Mouse (Mus musculus) left cerebral cortex, postnatal 25 days (tissue): Measurements from ENCODE around the gene Sspo. TPM values are rescaled to one million over a fixed set of nuclear protein-coding genes. Genes with fewer than 3 reads are reported as not detected.
"Not testable (repeated sequence)": the region's sequence is repeated elsewhere in the genome, so short reads cannot be mapped to it uniquely, and the experiment has no call there.

Source experiments
- DNase-seq, 2 experiments: peaks; one replicate each; pipeline ENCODE4 v3.0.0; 2022; ENCODE audit warnings: low spot score in 2 of 2, mixed read lengths in 1 of 2
- intact Hi-C: fragments of 180-260 bp; cut with DNase I; formaldehyde crosslinking; loops from one replicate; pipeline ENCODE4 v1.15.1; 2025
- total RNA-seq, 2 experiments: library from RNA; stranded (reverse); gene quantifications; 2 replicates each; pipeline ENCODE4 v1.2.3; 2021

Sspo gene
- total RNA-seq, 2 experiments from 2014 or later, result 0.80 to 1.2 TPM

DNA sequence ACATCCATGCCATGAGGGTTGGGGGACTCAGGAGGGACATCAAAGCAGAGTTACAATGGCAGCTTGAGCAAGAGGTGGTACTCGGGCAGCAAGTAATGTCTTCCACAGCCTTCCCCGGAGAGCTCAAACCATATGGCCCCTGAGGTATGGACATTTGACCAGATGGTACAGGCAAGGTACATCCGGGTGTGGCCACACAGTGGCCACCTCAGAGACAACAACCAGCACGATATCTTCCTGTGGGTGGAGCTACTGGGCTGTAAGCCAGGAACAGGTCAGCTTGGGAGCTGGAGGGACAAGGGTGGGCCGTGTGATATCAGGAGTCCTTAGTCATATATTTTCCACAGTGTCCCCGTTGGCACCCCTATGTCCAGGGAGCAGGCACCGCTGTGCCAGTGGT is 19.5 kb downstream of the Sspo start:
- intact Hi-C loops, result no loop called here
- no peak for DNase-seq

DNA sequence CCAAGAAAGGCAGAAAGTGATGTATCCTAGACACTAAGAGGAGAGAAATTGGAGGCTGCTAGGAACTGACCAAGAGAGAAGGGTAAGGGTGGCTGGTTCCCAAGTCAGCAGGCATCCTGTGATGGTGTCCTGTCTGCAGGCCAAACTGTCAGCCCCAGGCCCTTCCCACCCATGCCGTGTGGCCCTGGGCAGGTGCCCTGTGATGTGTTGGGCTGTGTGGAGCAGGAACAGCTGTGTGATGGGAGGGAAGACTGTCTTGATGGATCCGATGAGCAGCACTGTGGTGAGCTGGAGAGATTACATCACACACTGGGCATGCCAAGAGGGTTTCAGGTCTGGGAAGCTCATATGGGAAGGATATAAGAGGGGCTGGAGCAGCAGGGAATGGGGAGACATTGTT is 22.7 kb downstream of the Sspo start:
- intact Hi-C loops, result no loop called here
- DNase-seq, result no peak

- intact Hi-C loops, result no loop called here
- DNase-seq, result no peak
Observed at GRCm38 (mm10) chr6:48478446-48478845, 30.4 kb downstream of the Sspo start.

- no peak for DNase-seq
- intact Hi-C loops, result no loop called here
Observed at GRCm38 (mm10) chr6:48482501-48482900, 34.5 kb downstream of the Sspo start.

DNA sequence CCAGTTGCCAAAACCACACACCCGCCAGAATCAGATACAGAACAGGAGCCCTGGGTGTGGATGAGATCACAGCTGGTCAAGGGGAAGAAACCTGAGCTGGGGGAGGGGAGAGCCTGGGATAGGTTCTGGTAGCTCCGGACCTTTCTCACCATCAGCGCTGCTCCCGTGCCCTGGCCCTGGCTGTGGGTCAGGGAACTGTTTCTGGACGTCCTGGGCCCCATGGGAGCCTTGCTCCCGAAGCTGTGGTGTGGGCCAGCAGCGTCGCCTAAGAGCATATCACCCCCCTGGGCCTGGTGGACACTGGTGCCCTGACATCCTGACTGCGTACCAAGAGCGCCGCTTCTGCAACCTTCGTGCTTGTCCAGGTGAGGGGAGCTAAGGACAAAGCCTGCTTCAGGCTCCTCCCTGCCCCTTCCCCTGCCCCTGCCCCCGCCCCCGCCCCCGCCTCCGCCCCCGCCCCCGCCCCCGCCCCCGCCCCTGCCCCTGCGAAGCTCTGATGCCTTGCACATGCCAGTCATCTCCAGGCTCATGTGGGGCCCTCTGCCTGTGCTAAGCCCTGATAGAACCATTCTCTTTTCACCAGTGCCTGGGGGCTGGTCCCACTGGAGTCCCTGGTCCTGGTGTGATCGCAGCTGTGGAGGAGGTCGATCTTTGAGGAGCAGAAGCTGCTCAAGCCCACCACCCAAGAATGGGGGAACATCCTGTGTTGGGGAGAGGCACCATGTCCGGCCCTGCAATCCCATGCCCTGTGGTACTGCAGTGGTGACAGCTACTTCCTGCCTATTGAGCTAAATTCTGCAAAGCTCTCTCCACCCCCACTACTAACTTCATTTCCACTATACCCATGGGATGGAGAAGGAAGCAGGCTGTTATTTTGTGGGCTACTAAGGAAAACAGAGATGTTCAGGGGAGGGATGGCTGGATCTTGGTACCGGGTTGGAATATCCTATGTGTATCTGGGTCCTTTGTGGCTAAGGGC is 40.0 kb downstream of the Sspo start:
- intact Hi-C loops, result no loop called here
- no peak for DNase-seq

- DNase-seq, result no peak
- intact Hi-C loops, result no loop called here
Observed at GRCm38 (mm10) chr6:48489741-48490140, 41.7 kb downstream of the Sspo start.

DNA sequence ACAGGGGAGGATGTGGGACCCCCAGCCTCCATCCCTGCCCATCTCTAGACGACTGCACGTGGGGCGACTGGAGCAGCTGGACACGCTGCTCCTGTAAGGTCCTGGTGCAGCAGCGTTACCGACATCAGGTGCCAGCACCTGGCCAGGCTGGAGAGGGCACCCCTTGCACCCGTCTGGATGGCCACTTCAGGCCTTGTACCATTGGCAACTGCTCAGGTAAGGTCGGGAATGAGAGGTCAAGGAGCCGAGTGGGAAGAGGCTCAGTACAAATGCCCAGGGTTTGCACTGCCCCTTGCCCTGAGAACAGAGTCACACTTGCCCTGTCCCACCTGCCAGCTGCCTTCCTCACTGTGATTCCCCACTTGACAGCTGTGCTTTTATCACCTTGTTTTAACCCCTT is 43.3 kb downstream of the Sspo start:
- intact Hi-C loops, result no loop called here
- no peak for DNase-seq

GRCm38 (mm10) chr6:48493136-48493730 is 45.2 kb downstream of the Sspo start:
- no peak for DNase-seq
- intact Hi-C loops, result no loop called here

DNA sequence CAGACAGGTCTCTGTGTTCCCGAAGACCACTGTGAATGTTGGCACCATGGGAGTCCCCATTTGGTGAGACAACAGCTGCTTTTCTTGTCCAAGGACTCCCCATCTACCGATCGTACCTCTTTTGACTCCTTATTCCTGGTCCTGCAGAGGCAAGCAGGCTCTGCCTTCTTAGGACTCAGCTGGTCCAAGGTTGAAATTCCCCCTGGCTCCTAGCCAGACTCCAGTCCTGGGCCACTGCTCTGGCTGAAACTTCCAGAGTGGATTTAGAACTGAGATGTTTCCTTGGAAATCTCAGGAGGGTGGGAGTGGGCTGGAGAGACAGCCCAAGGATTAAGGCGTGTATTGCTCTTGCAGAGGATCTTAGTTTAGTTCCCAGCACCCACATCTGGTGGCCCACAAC is 49.5 kb downstream of the Sspo start:
- DNase-seq, result no peak

GRCm38 (mm10) chr6:48503847-48504240 is 55.8 kb downstream of the Sspo start:
- DNase-seq, result no peak
- intact Hi-C loops, result loop anchor here (2.0 to 10.0 kb wide), 2 partner anchors 59 to 329 kb away; partner anchors contain the start of gene Zfp467

More for the DNA sequence above, 49.5 kb downstream of the Sspo start:
- intact Hi-C loops, result no loop called here

GRCm38 (mm10) chr6:48504241-48504854 is 56.3 kb downstream of the Sspo start:
- intact Hi-C loops, result loop anchor here (2.0 to 10.0 kb wide), 2 partner anchors 60 to 330 kb away; partner anchors contain the start of gene Zfp467
- DNase-seq, result peak; percentile 80 to 90

DNA sequence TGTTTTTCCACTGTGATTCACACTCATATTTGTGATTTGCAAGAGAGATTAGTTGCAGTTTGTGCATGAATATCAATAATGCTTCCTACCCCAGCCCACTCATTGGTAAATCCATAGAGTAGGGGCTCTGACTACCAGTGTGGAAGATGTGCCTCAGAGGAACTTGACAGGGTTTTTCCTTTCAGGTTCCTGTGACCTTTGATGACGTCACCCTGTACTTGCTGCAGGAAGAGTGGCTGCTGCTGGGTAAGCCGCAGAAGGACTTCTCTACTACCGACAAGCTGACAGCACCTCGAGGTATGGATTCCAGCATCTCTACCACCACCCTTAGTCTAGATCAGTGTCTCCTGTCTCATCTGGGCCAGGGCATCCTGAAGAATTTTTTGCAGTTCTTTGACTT is 60.1 kb downstream of the Sspo start:
- DNase-seq, result no peak
- intact Hi-C loops, result loop anchor here (5.0 to 10.0 kb wide), 2 partner anchors 111 to 333 kb away; partner anchors contain the start of gene Krba1

GRCm38 (mm10) chr6:48510426-48510825 is 62.4 kb downstream of the Sspo start:
- DNase-seq, result no peak
- intact Hi-C loops, result no loop called here

DNA sequence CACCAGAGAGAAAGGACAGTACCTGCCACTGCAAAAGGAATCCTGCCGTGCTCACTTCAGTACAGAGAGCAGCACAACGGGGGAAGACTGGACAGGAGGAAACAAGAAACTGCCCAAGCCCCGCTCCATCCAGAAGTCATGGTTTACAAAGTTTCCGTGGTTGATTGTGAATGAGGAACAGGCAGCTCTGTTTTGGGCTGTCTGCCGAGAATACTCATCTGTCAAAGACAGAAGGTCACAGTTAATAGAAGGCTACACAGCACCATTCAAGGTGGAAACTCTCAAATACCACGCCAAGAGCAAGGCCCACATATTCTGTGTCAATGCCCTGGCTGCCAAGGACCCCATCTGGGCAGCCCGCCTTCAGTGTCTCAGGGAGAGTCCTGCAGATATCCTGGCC is 63.8 kb downstream of the Sspo start:
- no peak for DNase-seq
- intact Hi-C loops, result no loop called here

- intact Hi-C loops, result not testable (repeated sequence)
Observed at GRCm38 (mm10) chr6:48524882-48525281, 76.9 kb downstream of the Sspo start.

DNA sequence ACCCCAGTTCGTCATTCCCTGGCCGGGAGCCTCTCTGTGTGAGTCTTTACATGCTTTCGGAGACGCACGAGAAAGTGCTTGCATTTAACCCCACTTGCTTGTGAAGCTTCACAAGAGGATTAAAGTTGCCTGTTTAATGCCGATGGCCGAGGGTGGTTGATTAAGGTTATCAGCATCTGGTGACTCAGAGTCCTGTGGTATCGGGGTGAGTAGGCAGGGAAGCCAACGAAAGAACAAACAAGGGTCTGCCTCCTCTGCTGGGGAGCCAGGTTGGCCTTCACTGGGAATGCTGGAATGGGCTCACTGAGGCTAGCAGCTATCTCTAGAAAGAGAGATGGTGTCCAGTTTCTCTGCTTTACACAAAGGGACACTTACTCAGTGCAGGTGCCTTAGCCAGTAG is 79.9 kb downstream of the Sspo start:
- intact Hi-C loops, result no loop called here
- no peak for DNase-seq

More at GRCm38 (mm10) chr6:48524882-48525281, 76.9 kb downstream of the Sspo start:
- not testable (repeated sequence) for DNase-seq

- DNase-seq, result no peak
- intact Hi-C loops, result no loop called here
Observed at GRCm38 (mm10) chr6:48529261-48529660, 81.2 kb downstream of the Sspo start.

GRCm38 (mm10) chr6:48529871-48530440 is 81.9 kb downstream of the Sspo start:
- intact Hi-C loops, result no loop called here

DNA sequence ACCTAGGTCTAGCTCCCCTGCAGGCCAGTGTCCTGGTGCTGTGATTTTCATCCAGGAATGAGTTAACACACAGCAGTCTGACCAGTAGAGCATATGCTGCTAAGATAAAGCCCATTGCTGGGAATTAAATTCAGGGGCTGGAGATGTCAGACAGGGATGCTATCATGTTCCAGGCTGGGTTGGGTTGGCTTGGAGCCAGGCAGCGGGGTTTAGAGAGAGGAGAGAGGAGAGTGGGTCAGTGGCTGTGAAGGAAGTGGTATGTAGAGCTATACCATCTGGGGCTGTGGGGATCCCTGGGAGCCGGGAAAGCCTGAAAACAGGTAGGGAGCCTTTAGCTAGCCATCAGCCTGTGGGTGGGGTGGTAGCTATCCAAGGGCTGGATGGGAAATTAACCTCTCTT is 82.8 kb downstream of the Sspo start:
- intact Hi-C loops, result no loop called here
- no peak for DNase-seq

More at GRCm38 (mm10) chr6:48529871-48530440, 81.9 kb downstream of the Sspo start:
- no peak for DNase-seq

GRCm38 (mm10) chr6:48533475-48533874 is 85.4 kb downstream of the Sspo start:
- DNase-seq, result no peak
- intact Hi-C loops, result no loop called here
